Mouse (Mus musculus): Measurements from ENCODE around the gene Prrt1.

Prrt1 gene

GRCm38 (mm10) chr17:34674524-34675204 lies 45.3 kb downstream of the Prrt1 start:
- DNase-seq = no peak

GRCm38 (mm10) chr17:34675205-34676092 lies 46.1 kb downstream of the Prrt1 start:
- no peak for DNase-seq

- DNase-seq = no peak
These were observed 46.7 kb downstream of the Prrt1 start for GRCm38 (mm10) chr17:34676093-34676460.

GRCm38 (mm10) chr17:34676671-34677070 lies 47.3 kb downstream of the Prrt1 start:
- DNase-seq = no peak

- no peak for DNase-seq
These were observed 50.9 kb downstream of the Prrt1 start for GRCm38 (mm10) chr17:34680191-34680590.

- DNase-seq = no peak
These were observed 51.3 kb downstream of the Prrt1 start for GRCm38 (mm10) chr17:34680621-34681020.

GRCm38 (mm10) chr17:34681132-34681571 lies 51.8 kb downstream of the Prrt1 start:
- DNase-seq = no peak

- no peak for DNase-seq
These were observed 52.7 kb downstream of the Prrt1 start for GRCm38 (mm10) chr17:34681881-34682536.
